Mouse (Mus musculus) lung, adult 2 months (tissue): ENCODE results near the gene Nptx2. TPM values are rescaled to one million over a fixed set of nuclear protein-coding genes. Genes with fewer than 3 reads are reported as not detected.
A peak's percentile ranks its signal among the peaks of the same experiment; 100 is the strongest.

ENCODE experiments used
- DNase-seq: peaks from one replicate; pipeline ENCODE4 v3.0.0; 2022
- H3K4me1 ChIP-seq: fragments of 200-500 bp; 2 replicates; pipeline ENCODE4 v1.6.1; 2011; ENCODE audit warnings: low read length; ENCODE audit not compliant: control insufficient read depth, insufficient read depth
- H3K4me3 ChIP-seq: fragments of 200-500 bp; replicated peaks from 2 replicates; pipeline ENCODE3; 2011; ENCODE audit warnings: low read depth, mild to moderate bottlenecking, control low read depth, low read length; ENCODE audit errors: extremely low read depth
- CTCF ChIP-seq: fragments of 200-500 bp; IDR thresholded peaks from 2 replicates; pipeline ENCODE4 v1.5.1; 2011; ENCODE audit warnings: mild to moderate bottlenecking, low read length, control low read depth; ENCODE audit not compliant: insufficient read depth
- POLR2A ChIP-seq: fragments of 200-500 bp; IDR thresholded peaks from 2 replicates; pipeline ENCODE4 v1.6.1; 2011; ENCODE audit warnings: low read depth, mild to moderate bottlenecking, control low read depth, low read length, borderline replicate concordance; ENCODE audit errors: extremely low read depth
- WGBS: fragments of 180-500 bp; shearing (Covaris S2); methylation state at CpG from one replicate; pipeline ENCODE4 v1.1.7; 2018; 5-methylcytosine and 5-hydroxymethylcytosine counted together
- polyA plus RNA-seq: library from polyadenylated mRNA; depleted of rRNA; stranded (reverse); fragments of >200 nt; gene quantifications from 2 replicates; pipeline ENCODE4 v1.2.3, GENCODE M21; 2012; rRNA removed

Nptx2 gene
- 1.4 TPM in 2 replicates for polyA plus RNA-seq

DNA sequence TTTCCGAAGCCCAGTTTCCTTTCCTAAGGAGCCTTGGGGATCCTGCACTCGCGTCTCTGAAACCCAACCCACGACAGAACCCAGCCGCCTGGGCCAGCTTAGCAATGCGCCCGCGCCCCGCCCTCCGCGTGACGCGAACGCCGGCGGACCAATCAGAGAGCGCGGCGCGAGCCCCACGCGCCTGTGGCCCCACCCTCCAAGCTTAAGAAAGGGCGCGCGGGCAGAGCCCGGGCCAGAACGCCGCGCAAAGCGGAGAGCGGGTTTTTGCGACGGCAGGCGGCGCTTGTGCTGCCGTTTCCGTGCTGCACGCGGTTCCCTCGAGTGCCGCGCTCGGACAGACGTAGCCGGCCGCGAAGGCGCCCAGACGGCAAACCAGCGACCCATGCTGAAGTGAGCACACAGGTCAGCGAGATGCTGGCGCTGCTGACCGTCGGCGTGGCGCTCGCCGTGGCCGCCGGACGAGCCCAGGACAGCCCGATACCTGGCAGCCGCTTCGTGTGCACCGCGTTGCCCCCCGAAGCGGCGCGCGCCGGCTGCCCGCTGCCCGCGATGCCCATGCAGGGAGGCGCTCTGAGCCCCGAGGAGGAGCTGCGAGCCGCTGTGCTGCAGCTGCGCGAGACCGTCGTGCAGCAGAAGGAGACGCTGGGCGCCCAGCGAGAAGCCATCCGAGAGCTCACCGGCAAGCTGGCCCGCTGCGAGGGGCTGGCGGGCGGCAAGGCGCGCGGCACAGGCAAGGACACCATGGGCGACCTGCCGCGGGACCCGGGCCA, at the start of gene Nptx2:
Nptx2 (plus strand) TSS at position 250 of the 770 bp plus-strand sequence.
- H3K4me3 ChIP-seq = no peak within 1 kb of the TSS

DNA sequence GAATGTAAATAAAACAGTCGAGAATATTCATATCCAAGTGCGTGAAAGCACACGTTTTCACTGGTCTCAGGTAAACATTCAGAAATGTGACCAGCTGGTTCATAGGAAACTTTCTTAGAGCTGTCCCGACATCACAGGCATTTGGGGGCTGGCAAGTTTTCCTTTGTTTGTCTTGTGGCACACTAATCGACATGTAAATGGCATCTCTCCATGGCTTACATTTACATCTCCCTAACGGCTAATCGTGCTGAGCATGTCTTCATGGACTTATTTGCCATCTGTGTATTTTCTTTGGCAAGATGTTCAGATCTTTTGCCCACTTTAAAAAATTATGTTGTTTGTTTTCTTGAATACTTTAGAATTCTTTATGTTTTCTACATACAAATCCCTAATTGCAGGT, 49.2 kb upstream of the Nptx2 start:
- no peak overlapping the region for H3K4me3 ChIP-seq
- no peak for TF ChIP-seq CTCF
- TF ChIP-seq POLR2A = no peak
- 75% methylated on average over 7 of the region's 7 CpGs for WGBS
- H3K4me1 ChIP-seq = no peaks in the 10 kb centered on the region
- no peak for DNase-seq

More for the DNA sequence above, at the start of gene Nptx2:
- H3K4me1 ChIP-seq = no peaks in the 10 kb centered on the region
- peak; percentile 30 for DNase-seq
- TF ChIP-seq CTCF = no peak
- TF ChIP-seq POLR2A = no peak
- 3% methylated on average over 99 of the region's 99 CpGs for WGBS

DNA sequence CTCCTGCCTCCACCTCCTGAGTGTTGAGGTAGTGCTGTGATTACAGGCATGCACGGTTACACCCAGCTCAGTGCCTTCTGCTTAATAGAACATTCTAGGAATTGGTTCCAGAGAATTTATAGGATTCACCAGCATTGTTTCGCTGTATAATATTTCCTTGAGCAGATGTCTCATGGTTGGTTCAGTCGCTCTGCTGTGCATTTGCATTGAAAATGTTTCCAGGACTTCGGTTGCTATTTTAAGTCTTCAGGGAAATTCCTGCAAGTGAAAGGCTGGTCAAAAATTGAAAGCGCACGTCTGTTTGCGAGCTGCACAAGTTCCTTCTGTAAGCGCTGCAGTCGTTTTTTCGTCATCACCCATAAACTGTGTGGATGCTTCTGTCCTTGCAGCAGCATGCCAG, 41.5 kb upstream of the Nptx2 start:
- TF ChIP-seq POLR2A = no peak
- TF ChIP-seq CTCF = no peak
- no peak for DNase-seq
- Histone ChIP-seq H3K4me3 (no peak overlapping the region), H3K4me1 (no peaks in the 10 kb centered on the region)
- WGBS = 89% methylated on average over 10 of the region's 10 CpGs

DNA sequence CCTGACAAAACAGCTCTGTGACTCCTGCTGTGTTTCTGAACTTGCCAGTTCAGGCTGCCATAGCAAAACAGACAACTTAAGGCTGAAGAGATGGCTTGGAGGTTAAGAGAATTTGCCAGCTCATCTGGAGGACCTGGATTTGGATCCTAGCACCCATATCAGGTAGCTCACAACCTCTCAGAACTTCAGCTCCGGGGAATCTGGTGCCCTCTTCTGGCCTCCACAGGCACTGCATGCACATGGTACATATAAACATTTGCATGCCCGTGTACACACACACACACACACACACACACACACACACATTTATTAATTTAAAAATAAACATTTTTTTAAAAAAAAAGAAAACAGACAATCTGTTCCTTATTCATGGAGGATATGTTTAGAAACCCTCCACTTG, 40.0 kb upstream of the Nptx2 start:
- Histone ChIP-seq H3K4me3 (no peak overlapping the region), H3K4me1 (no peaks in the 10 kb centered on the region)
- no peak for TF ChIP-seq POLR2A
- TF ChIP-seq CTCF = no peak
- WGBS = 82% methylated on average over 2 of the region's 2 CpGs
- DNase-seq = no peak

DNA sequence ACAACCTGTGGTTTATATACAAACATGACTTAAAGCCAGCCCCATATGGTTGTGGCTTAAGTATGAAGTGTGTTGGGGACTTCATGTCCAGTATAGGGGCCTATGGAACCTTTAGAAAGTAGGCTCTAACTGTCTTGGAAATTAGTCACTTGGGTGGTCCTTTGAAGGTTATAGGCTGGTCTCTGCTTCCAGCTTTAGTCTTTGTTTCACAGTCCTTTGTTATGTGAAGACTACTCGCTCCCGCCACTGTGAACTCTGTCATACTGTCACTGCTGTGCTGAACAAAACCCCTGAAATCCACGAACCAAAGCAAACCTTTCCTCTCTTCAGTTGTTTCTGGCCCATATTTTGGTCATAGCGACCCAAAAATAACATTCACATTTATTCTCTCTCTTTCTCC, 39.5 kb upstream of the Nptx2 start:
- no peak for DNase-seq
- Histone ChIP-seq H3K4me3 (no peak overlapping the region), H3K4me1 (no peaks in the 10 kb centered on the region)
- 73% methylated on average over 4 of the region's 4 CpGs for WGBS
- TF ChIP-seq CTCF = no peak

DNA sequence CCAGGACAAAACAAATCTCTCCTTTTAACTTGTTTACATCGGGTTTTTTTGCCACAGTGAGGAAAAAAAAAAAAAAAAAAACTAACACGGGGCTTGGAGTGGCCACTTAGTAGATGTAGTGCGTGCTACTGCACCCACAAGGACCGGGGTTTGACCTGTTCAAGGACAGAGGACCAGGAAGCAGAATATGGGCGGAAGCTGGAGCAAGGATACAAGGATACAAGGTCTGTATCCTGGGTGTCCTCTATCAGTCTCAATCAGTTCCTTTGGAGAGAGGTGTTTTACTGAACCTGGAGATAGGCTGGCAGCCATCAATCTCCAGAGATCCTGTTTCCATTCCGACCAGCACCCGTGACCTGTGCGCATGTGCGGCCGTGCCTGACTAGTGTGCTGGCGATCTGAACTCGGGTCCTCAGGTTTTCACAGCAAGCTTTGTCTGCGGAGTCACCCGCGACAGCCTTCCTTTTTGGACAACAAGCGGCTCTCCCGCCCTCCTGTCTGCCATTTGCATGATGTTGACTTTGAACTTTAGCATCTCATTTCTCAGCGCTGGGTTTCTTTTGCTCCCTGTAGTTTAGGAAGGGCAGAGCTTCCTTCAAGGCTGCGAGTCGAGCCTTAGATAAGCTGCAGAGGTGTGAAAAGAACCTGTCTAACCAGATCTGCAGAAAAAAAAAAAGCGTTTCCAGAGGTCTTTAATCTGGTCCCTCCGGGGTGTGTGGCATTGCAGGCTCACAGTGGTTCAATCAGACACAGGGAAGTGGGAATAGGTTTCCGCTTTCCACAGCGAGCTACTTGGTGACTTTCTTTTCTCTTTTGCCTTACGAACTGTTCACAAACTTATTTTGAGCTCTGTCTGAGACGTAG, 38.8 kb upstream of the Nptx2 start:
- no peak for DNase-seq
- no peak for TF ChIP-seq POLR2A
- no peak for TF ChIP-seq CTCF
- H3K4me1 ChIP-seq = no peaks in the 10 kb centered on the region
- WGBS = 21% methylated on average over 26 of the region's 26 CpGs
- no peak overlapping the region for H3K4me3 ChIP-seq

DNA sequence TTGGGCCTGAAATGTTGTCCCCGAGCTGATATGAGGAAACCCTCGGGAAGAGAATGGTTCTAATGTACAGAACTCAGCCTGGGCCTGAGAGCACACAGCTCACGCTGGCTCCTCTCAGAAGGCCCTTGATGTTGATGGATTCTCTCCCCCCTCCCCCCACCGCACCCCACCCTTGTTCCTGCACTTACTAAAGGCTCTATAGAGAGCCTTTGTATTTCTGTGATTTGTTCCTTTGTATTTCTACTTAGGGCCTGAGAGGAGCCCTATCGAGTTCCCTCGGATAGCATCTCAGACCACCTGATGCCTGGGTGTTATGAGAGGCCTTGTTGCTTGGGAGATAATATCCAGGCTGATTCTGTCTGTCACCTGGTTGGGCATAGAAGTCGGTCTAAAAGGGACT, 36.3 kb upstream of the Nptx2 start:
- no peak for TF ChIP-seq POLR2A
- no peak for TF ChIP-seq CTCF
- Histone ChIP-seq H3K4me1 (no peaks in the 10 kb centered on the region), H3K4me3 (no peak overlapping the region)
- WGBS = 59% methylated on average over 7 of the region's 7 CpGs
- no peak for DNase-seq

DNA sequence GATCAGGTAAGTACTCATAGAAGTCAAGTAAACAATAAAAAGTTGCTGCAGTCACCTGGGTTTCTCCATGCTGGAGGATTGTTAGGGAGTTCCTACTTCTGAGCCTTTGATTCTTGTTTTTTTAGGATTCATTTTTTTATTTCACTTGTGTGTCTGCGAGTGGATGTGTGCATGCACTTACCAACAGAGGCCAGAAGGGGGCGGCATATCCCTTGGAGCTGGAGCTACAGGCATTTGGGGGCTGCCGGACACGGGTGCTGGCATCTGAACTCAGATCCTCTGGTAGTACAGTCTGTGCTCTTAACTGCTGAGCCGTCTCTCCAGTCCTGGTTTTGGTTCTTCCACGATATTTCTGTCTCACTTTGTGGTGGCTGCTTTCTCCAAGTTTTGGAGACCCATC, 31.0 kb upstream of the Nptx2 start:
- Histone ChIP-seq H3K4me1 (no peaks in the 10 kb centered on the region), H3K4me3 (no peak overlapping the region)
- no peak for TF ChIP-seq POLR2A
- no peak for TF ChIP-seq CTCF
- 63% methylated on average over 6 of the region's 6 CpGs for WGBS
- no peak for DNase-seq

DNA sequence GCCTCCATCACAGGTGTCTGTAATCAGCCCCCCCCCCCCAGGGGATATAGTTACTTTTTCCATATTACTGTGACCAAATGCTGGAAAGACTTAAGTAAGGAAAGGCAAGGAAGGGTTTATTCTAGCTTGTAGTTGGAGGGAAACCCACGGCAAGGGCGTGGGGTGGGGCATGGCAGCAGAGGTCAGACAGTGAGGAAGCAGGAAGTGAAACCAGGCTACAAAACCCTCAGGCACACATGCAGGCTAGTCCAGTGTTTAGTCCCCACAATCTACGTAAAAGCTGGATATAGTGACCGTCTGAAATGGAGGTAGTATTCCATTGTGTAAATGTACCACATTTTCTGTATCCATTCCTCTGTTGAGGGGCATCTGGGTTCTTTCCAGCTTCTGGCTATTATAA, 30.5 kb upstream of the Nptx2 start:
- no peak for DNase-seq
- H3K4me1 ChIP-seq = no peaks in the 10 kb centered on the region
- no peak overlapping the region for H3K4me3 ChIP-seq
- TF ChIP-seq POLR2A (no peak), CTCF (no peak)
- 63% methylated on average over 4 of the region's 4 CpGs for WGBS

DNA sequence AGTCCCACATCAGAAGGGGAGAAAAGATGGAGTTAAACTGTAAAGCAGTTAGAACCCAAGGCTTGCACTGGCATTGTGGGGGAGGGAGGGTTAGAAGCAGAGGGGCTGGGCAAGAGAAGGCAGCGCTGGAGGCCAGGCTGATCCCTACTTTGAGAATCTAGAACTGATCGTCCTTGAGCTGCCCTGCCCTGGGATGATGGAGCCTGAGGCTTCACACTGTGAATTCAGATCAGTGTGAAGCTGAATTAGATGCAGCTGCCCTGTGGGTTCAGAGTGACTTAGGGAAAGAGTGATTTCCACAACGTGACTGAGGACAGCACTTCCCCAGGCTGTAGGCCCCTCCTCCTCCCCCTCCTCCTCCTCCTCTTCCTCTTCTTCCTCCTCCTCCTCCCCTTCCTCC, 25.6 kb upstream of the Nptx2 start:
- WGBS = 42% methylated on average over 3 of the region's 3 CpGs
- Histone ChIP-seq H3K4me3 (no peak overlapping the region), H3K4me1 (no peaks in the 10 kb centered on the region)
- DNase-seq = no peak
- TF ChIP-seq POLR2A (no peak), CTCF (no peak)
